Mouse (Mus musculus) kidney, adult 2 months (tissue): ENCODE results near the gene Uvrag.

ENCODE experiments used
- CTCF ChIP-seq: fragments of 200-500 bp; conservative IDR thresholded peaks from 2 replicates; pipeline ENCODE4 v1.5.1; 2011; ENCODE audit warnings: low read depth, mild to moderate bottlenecking, control low read depth, low read length, moderate library complexity, mixed read lengths; ENCODE audit not compliant: insufficient read depth, insufficient read length
- POLR2A ChIP-seq: fragments of 200-500 bp; IDR thresholded peaks from one replicate; pipeline ENCODE4 v1.6.1; 2011; ENCODE audit warnings: low read depth, low read length, control low read depth

- peak; percentile 71 for TF ChIP-seq CTCF
- TF ChIP-seq POLR2A = no peak
Measured at GRCm38 (mm10) chr7:98837901-98838300, 303.0 kb downstream of the Uvrag start.
